Mouse (Mus musculus): ENCODE measurements around the gene Slc43a2. TPM values are rescaled to one million over a fixed set of nuclear protein-coding genes. Genes with fewer than 3 reads are reported as not detected.
"Not testable (repeated sequence)": the region's sequence is repeated elsewhere in the genome, so short reads cannot be mapped to it uniquely, and the experiment has no call there.

Gene Slc43a2
- total RNA-seq, 2 experiments from 2014 or later, result 22.2 to 25.0 TPM

DNA sequence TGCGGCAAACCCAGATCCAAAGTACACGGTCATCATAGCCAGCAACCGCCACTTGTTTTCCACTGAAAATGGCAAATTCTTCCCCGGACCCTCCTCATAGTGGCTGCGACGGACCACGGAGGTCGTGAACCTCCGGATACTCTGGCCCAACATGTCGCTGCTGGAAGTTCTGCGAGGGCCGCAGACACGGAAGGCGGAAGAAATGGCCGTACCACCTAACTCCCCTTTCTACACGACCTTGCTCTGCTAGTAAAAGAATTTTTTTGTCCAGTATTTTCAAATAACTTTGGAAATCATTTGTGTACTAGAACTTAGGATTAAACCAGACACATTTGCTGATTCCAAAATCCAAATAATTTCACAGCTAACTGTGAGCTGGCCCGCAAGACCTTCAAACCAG is 68.3 kb downstream of the Slc43a2 start:
- DNase-seq (ENCODE audit: low spot score in 2 of 2), result not testable (repeated sequence)

GRCm38 (mm10) chr11:75604826-75605225 is 73.3 kb downstream of the Slc43a2 start:
- no peak for DNase-seq (ENCODE audit: low spot score in 2 of 2)

DNA sequence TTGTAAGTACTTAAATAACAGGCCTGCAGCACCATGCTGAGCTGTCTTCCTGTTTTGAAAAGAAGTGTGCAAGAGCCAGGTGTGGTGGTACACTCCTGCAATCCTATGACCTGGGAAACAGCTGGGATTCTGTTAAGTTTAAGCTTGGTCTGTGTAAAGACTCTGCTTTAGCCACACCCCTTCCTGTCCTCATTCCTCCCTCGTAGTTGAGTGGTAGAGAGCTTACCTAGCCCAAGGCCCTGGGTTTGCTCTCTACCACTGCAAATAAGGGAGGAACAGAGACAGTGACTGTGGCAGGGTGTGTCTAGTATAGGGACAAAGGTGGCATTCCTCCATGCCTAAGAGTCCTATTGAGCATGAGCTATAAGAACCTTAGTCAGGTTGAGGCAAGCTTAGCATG is 73.8 kb downstream of the Slc43a2 start:
- no peak for DNase-seq (ENCODE audit: low spot score in 2 of 2)

GRCm38 (mm10) chr11:75608776-75609175 is 77.3 kb downstream of the Slc43a2 start:
- no peak for DNase-seq (ENCODE audit: low spot score in 2 of 2)

GRCm38 (mm10) chr11:75610021-75610420 is 78.5 kb downstream of the Slc43a2 start:
- no peak for DNase-seq (ENCODE audit: low spot score in 2 of 2)

DNA sequence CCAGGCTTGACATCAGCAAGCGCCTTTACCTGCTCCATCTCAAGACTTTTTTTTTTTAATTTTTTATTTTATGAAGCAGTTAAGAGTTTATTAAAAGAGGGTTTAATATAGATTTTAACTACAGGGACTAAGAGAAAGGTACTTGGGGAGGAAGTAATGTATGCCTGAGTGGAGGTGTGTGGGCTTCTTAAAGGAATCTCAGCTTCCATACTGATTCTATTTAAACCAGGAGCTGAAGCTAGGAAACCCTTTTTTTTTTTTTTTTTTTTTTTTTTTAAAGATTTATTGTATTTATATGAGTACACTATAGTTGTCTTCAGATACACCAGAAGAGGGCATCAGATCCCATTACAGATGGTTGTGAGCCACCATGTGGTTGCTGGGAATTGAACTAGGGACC is 83.3 kb downstream of the Slc43a2 start:
- DNase-seq (ENCODE audit: low spot score in 2 of 2), result no peak

- DNase-seq (ENCODE audit: low spot score in 2 of 2), result no peak
Observed at GRCm38 (mm10) chr11:75615556-75615955, 84.1 kb downstream of the Slc43a2 start.

GRCm38 (mm10) chr11:75619133-75619532 is 87.6 kb downstream of the Slc43a2 start:
- DNase-seq (ENCODE audit: low spot score in 2 of 2), result no peak

- DNase-seq (ENCODE audit: low spot score in 2 of 2), result no peak
Observed at GRCm38 (mm10) chr11:75620136-75620780, 88.8 kb downstream of the Slc43a2 start.

DNA sequence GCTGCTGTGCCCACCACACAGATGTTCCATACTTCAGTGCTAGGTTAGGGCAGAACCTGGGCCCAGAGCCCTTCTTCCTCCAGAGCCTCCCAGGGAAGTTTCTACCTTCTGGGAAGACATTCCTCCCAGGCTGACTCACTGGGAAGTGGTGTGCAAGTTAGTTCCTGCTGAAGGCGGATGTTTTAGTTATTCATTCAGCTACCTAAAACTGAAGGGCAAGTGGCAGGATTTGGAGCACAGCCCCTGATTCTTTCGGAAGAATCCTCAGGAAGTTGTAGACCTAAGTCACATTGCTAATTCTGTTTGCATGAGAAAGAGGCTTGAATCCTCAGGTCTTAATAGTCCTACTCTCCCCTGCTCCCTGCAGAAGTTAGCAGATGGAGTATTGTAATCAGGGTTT is 89.9 kb downstream of the Slc43a2 start:
- no peak for DNase-seq (ENCODE audit: low spot score in 2 of 2)

- no peak for DNase-seq (ENCODE audit: low spot score in 2 of 2)
Observed at GRCm38 (mm10) chr11:75622588-75623329, 91.3 kb downstream of the Slc43a2 start.

GRCm38 (mm10) chr11:75624102-75624554 is 92.6 kb downstream of the Slc43a2 start:
- DNase-seq (ENCODE audit: low spot score in 2 of 2), result no peak

GRCm38 (mm10) chr11:75625820-75626219 is 94.3 kb downstream of the Slc43a2 start:
- DNase-seq (ENCODE audit: low spot score in 2 of 2), result no peak

Small RNA genes lying within 50 kb of the gene (microRNA-seq; reads per million reads assigned to microRNA genes)
- not detected for gene Mir3971

Other genes with a start within 250 kb of the Slc43a2 start
- 10 to 100 TPM; 65.9 to 66.9 TPM for gene Rpa1, start 183.4 kb upstream of the Slc43a2 start, total RNA-seq (2021)
- gene Smyd4, start 183.3 kb upstream of the Slc43a2 start, total RNA-seq (2021), result 10 to 100 TPM in 1 of 2 experiments, 1 to 10 TPM in 1; 8.5 to 11.2 TPM
- 100 to 1,000 TPM; 130 to 141 TPM for gene Serpinf1, start 109.0 kb upstream of the Slc43a2 start, total RNA-seq (2021)
- gene Serpinf2, start 92.1 kb upstream of the Slc43a2 start, total RNA-seq (2021), result 1 to 10 TPM in 1 of 2 experiments, under 1 TPM in 1; 0.32 to 2.7 TPM
- 10 to 100 TPM in 1 of 2 experiments, 1 to 10 TPM in 1; 9.3 to 10.4 TPM for gene Wdr81, start 77.0 kb upstream of the Slc43a2 start, total RNA-seq (2021)
- 10 to 100 TPM in 1 of 2 experiments, 1 to 10 TPM in 1; 9.6 to 12.6 TPM for gene Tlcd2, start 70.0 kb upstream of the Slc43a2 start, total RNA-seq (2021)
- gene Prpf8, start 44.9 kb upstream of the Slc43a2 start, total RNA-seq (2021), result 10 to 100 TPM; 97.2 TPM
- gene Rilp, start 21.6 kb upstream of the Slc43a2 start, total RNA-seq (2021), result 10 to 100 TPM; 16.4 to 24.5 TPM
- 1 to 10 TPM; 7.5 to 9.0 TPM for gene Scarf1, start 18.2 kb upstream of the Slc43a2 start, total RNA-seq (2021)
- 100 to 1,000 TPM; 106 to 117 TPM for gene Pitpna, start 56.4 kb downstream of the Slc43a2 start, total RNA-seq (2021)
- 10 to 100 TPM; 26.7 to 28.4 TPM for gene Inpp5k, start 99.3 kb downstream of the Slc43a2 start, total RNA-seq (2021)
- 10 to 100 TPM; 87.9 to 88.1 TPM for gene Myo1c, start 118.8 kb downstream of the Slc43a2 start, total RNA-seq (2021)
- gene Crk, start 147.6 kb downstream of the Slc43a2 start, total RNA-seq (2021), result 10 to 100 TPM; 67.5 to 76.6 TPM
- gene Ywhae, start 201.2 kb downstream of the Slc43a2 start, total RNA-seq (2021), result 100 to 1,000 TPM; 749 to 818 TPM

All from gastrocnemius, postnatal 4 days (tissue).